Mouse (Mus musculus) stomach, embryonic 15.5 days (tissue): ENCODE measurements around the gene Smim8. TPM values are rescaled to one million over a fixed set of nuclear protein-coding genes. Genes with fewer than 3 reads are reported as not detected.
"Not testable (repeated sequence)": the region's sequence is repeated elsewhere in the genome, so short reads cannot be mapped to it uniquely, and the experiment has no call there.

Source experiments
- ATAC-seq: fragments of 200-750 bp; cut with Nextera tagmentation; 2 replicates; pipeline ENCODE4 v1.8.0; 2017; ENCODE audit warnings: low read depth, moderate number of reproducible peaks, moderate TSS enrichment; ENCODE audit not compliant: insufficient read depth, low FRiP score
- H3K27ac ChIP-seq: fragments of 300-500 bp; sonication (generic); 2 replicates; pipeline ENCODE4 v1.5.1; 2015; ENCODE audit warnings: mild to moderate bottlenecking, inconsistent platforms
- H3K27me3 ChIP-seq: fragments of 300-500 bp; sonication (generic); replicated peaks from 2 replicates; pipeline ENCODE4 v1.6.1; 2015; ENCODE audit warnings: inconsistent platforms
- H3K36me3 ChIP-seq: fragments of 300-500 bp; sonication (generic); 2 replicates; pipeline ENCODE4 v1.6.1; 2015; ENCODE audit warnings: inconsistent platforms
- H3K4me1 ChIP-seq: fragments of 300-500 bp; sonication (generic); 2 replicates; pipeline ENCODE4 v1.6.1; 2015; ENCODE audit warnings: inconsistent platforms
- H3K4me2 ChIP-seq: fragments of 300-500 bp; sonication (generic); 2 replicates; pipeline ENCODE4 v1.6.1; 2015; ENCODE audit warnings: mild to moderate bottlenecking, inconsistent platforms
- H3K4me3 ChIP-seq: fragments of 300-500 bp; sonication (generic); replicated peaks from 2 replicates; pipeline ENCODE4 v1.5.1; 2015; ENCODE audit warnings: inconsistent platforms
- H3K9ac ChIP-seq: fragments of 300-500 bp; sonication (generic); 2 replicates; pipeline ENCODE4 v1.6.1; 2015; ENCODE audit warnings: inconsistent platforms
- H3K9me3 ChIP-seq: fragments of 300-500 bp; sonication (generic); 2 replicates; pipeline ENCODE4 v1.6.1; 2016; ENCODE audit warnings: inconsistent platforms
- WGBS: fragments of 180-500 bp; shearing (Covaris S2); methylation state at CpG from one replicate; pipeline ENCODE4 v1.1.7; 2015; 5-methylcytosine and 5-hydroxymethylcytosine counted together
- polyA plus RNA-seq: library from polyadenylated mRNA; unstranded; fragments of >200 nt; fragmentation: Nextera tagmentation; extraction: Ambion mirVana; gene quantifications from 2 replicates; pipeline ENCODE4 v1.2.1, GENCODE M21; 2015

The Smim8 gene
- polyA plus RNA-seq, 1 experiment from 2014 or later = 41.1 TPM

DNA sequence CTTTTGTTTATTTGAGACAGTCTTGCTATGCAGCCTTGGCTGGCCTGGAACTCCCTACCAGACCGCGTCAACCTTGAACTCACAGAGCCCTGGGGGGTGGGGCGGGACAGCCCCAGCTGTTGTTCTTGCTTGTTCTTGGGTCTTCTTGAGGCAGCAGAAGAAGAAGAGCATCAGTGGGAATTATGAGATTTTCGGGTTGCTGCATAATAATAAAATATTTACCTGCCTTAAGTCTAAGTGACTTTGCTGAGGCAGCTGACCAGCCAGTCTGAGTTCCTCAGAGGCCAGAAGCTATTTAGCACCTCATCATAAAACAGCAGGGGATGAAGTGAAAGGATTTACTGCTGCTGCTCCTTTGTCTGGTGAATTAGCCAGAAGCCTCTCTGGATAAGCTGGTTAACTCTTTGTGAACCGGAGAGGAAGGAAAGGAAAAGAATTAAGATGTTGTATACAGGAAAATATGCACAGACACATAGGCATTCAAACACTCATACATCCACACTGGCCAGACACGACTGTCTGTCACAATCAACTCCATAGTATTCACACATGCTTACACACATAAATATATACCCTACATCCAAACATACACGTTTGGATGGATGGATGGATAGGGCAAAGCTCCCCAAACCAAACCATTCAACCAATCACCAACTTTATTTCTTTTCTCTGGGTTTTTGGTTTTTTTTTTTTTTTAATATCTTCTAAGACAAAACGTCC is 6.4 kb downstream of the Smim8 start:
- Histone ChIP-seq H3K27me3 (no peaks in the 10 kb centered on the region), H3K27ac (no peak overlapping the region), H3K4me3 (no peak overlapping the region), H3K4me1 (0 out of 2 replicates have a peak, but pooled peaks cover 2% of the 10 kb centered on the region), H3K9me3 (no peaks in the 10 kb centered on the region), H3K9ac (no peak overlapping the region), H3K4me2 (no peak overlapping the region), H3K36me3 (0 out of 2 replicates have a peak, but pooled peaks cover 3% of the 10 kb centered on the region)
- ATAC-seq = no peak
- WGBS = 25% methylated on average over 8 of the region's 8 CpGs

DNA sequence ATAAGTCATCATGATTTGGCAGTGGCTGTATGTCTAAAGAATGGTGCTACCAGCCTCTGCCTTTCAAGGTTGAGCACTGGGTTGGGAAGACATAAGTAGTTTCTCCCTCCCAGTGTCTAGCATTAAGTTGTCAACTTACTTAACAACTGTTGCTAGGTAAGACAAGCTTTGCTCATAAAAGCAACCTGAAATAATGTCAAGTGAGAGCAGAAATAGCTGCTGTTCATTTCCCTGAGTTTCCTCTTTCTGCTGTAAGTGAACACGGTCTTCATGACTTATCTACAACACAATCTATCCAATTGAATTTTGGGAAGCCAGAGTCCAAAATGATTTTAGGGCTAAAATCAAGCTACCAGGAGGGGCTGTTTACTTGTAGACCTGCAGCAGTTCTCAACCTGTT is 22.1 kb downstream of the Smim8 start, which contains the start of gene Gm136:
Gene Gm136 (minus strand): TSS at position 101 of the 400 bp plus-strand sequence.
- no peak within 1 kb of the TSS for H3K4me3 ChIP-seq
- H3K4me1 ChIP-seq = no peaks in the 10 kb centered on the region
- ATAC-seq = no peak
- 79% methylated on average over 1 of the region's 1 CpGs for WGBS
- no peaks in the 10 kb centered on the region for H3K27me3 ChIP-seq
- H3K36me3 ChIP-seq = no peaks in the 10 kb centered on the region
- no peak within 1 kb of the TSS for H3K27ac ChIP-seq
- no peaks in the 10 kb centered on the region for H3K9me3 ChIP-seq
- H3K4me2 ChIP-seq = no peak within 1 kb of the TSS
- H3K9ac ChIP-seq = no peak within 1 kb of the TSS

DNA sequence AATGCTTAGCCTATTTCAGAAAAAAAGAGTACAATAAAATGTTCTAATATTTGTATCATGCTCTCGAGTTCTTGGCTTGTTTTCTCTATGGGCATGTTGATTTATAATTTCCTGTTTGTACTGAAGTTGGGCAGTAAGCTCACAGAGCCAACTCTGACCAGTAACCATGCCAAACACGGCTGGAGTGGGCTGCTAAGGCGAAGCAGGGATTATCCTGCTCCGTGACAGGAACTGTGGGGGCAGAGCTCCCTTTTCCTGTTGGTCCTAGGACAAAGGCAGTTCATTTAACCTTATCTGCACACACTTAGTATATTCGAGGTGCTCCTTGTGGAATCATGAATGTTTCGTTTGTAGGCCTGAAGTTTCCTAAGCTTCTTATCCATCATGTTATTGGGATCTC is 29.0 kb downstream of the Smim8 start:
- no peak overlapping the region for H3K27ac ChIP-seq
- no peak overlapping the region for H3K4me3 ChIP-seq
- H3K4me1 ChIP-seq = no peaks in the 10 kb centered on the region
- no peaks in the 10 kb centered on the region for H3K36me3 ChIP-seq
- H3K4me2 ChIP-seq = no peak overlapping the region
- H3K9ac ChIP-seq = no peak overlapping the region
- 43% methylated on average over 6 of the region's 6 CpGs for WGBS
- H3K27me3 ChIP-seq = no peaks in the 10 kb centered on the region
- no peak for ATAC-seq
- H3K9me3 ChIP-seq = no peaks in the 10 kb centered on the region

DNA sequence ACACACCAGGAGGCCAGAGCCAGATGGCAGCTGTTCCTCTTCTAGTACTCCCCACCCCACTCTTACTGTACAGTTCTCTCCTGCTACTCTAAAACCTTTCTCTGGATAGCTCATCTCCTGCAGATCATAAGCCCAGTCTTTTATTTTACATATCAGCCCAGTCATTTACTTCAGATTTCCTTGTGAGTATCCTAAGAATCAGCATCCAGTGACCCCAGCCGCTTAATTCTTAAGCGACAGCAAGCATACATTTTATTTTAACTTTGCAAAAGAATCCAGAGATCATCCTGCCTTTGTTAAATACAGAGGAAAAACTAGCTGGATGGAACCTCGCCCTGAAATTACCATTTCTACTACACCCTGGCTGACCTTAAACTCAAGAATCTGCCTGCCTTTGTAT is 43.8 kb downstream of the Smim8 start:
- no peak overlapping the region for H3K4me2 ChIP-seq
- ATAC-seq = no peak
- no peak overlapping the region for H3K27ac ChIP-seq
- no peaks in the 10 kb centered on the region for H3K4me1 ChIP-seq
- H3K27me3 ChIP-seq = no peaks in the 10 kb centered on the region
- H3K36me3 ChIP-seq = no peaks in the 10 kb centered on the region
- no peak overlapping the region for H3K9ac ChIP-seq
- WGBS = 71% methylated on average over 3 of the region's 3 CpGs
- no peak overlapping the region for H3K4me3 ChIP-seq
- H3K9me3 ChIP-seq = no peaks in the 10 kb centered on the region

DNA sequence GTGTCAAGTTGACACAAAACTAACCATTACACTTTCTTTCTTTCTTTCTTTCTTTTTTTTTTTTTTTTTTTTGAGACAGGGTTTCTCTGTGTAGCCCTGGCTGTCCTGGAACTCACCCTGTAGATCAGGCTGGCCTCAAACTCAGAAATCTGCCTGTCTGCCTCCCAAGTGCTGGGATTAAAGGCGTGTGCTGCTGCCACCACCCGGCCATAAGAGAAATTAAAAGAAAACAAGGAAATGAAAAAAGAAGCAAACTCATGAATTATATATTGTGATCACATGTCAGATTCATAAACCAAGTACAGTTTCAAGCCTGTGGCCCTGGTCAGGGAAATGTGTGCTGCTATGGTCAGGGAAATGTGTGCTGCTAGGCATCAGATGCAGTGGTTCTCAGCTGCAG is 44.8 kb downstream of the Smim8 start:
- H3K4me3 ChIP-seq, H3K4me1 ChIP-seq, H3K9me3 ChIP-seq, H3K9ac ChIP-seq, H3K4me2 ChIP-seq, ATAC-seq, H3K27ac ChIP-seq, H3K36me3 ChIP-seq, H3K27me3 ChIP-seq: not testable (repeated sequence)
- WGBS = 24% methylated on average over 2 of the region's 2 CpGs

GRCm38 (mm10) chr4:34729851-34730341 is 48.3 kb downstream of the Smim8 start, which contains the start of gene Cfap206:
TSS of gene Cfap206 (minus strand) at chr4:34730206.
- peak within 1 kb of the TSS; percentile 48 for H3K4me3 ChIP-seq
- H3K27me3 ChIP-seq = no peaks in the 10 kb centered on the region
- no peaks in the 10 kb centered on the region for H3K4me1 ChIP-seq
- H3K9me3 ChIP-seq = no peaks in the 10 kb centered on the region
- no peak within 1 kb of the TSS for H3K9ac ChIP-seq
- H3K27ac ChIP-seq = no peak within 1 kb of the TSS
- no peaks in the 10 kb centered on the region for H3K36me3 ChIP-seq
- peak within 1 kb of the TSS; percentile 94 for H3K4me2 ChIP-seq
- ATAC-seq = peak; percentile 94
- under 1% methylated on average over 38 of the region's 38 CpGs for WGBS

GRCm38 (mm10) chr4:34725710-34726109 is 52.5 kb downstream of the Smim8 start:
- not testable (repeated sequence) for H3K36me3 ChIP-seq, H3K4me1 ChIP-seq, ATAC-seq, H3K4me2 ChIP-seq, H3K9me3 ChIP-seq, H3K9ac ChIP-seq, H3K4me3 ChIP-seq, H3K27me3 ChIP-seq, H3K27ac ChIP-seq
- 79% methylated on average over 3 of the region's 3 CpGs for WGBS

DNA sequence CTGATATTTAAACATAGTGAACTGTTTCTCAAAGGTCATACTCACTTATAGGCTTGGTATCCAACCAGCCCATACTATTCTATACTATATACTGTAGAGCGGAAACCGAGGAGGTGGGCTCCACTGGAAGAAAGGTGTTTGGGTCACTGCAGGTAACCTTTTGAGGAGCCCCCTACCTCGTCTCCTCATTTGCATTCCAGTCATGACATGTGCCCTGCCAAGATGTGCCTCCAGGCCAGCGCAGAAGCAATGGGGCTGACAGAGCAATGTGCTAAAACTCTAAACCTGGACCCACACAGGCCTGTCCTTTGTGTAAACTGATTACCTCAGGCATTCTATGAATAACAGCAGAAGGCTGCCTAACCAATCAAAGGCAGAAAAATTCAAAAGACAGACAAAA is 53.9 kb downstream of the Smim8 start:
- no peaks in the 10 kb centered on the region for H3K27me3 ChIP-seq
- no peaks in the 10 kb centered on the region for H3K9me3 ChIP-seq
- no peak overlapping the region for H3K9ac ChIP-seq
- no peak overlapping the region for H3K4me3 ChIP-seq
- WGBS = 66% methylated on average over 4 of the region's 4 CpGs
- no peak overlapping the region for H3K27ac ChIP-seq
- H3K4me2 ChIP-seq = no peak overlapping the region
- ATAC-seq = no peak
- no peaks in the 10 kb centered on the region for H3K4me1 ChIP-seq
- H3K36me3 ChIP-seq = no peaks in the 10 kb centered on the region

- no peaks in the 10 kb centered on the region for H3K27me3 ChIP-seq
- H3K27ac ChIP-seq = no peak overlapping the region
- H3K4me2 ChIP-seq = no peak overlapping the region
- H3K9me3 ChIP-seq = no peaks in the 10 kb centered on the region
- no peaks in the 10 kb centered on the region for H3K36me3 ChIP-seq
- no peak overlapping the region for H3K9ac ChIP-seq
- no peak for ATAC-seq
- no peaks in the 10 kb centered on the region for H3K4me1 ChIP-seq
- WGBS = 59% methylated on average over 4 of the region's 4 CpGs
- no peak overlapping the region for H3K4me3 ChIP-seq
These were observed 55.0 kb downstream of the Smim8 start for GRCm38 (mm10) chr4:34723186-34723585.

- H3K4me1 ChIP-seq = no peaks in the 10 kb centered on the region
- no peaks in the 10 kb centered on the region for H3K36me3 ChIP-seq
- no peak overlapping the region for H3K27ac ChIP-seq
- WGBS = 86% methylated on average over 7 of the region's 7 CpGs
- no peak overlapping the region for H3K4me3 ChIP-seq
- H3K27me3 ChIP-seq = no peaks in the 10 kb centered on the region
- no peaks in the 10 kb centered on the region for H3K9me3 ChIP-seq
- ATAC-seq = no peak
- H3K4me2 ChIP-seq = no peak overlapping the region
- no peak overlapping the region for H3K9ac ChIP-seq
These were observed 57.9 kb downstream of the Smim8 start for GRCm38 (mm10) chr4:34720127-34720895.

GRCm38 (mm10) chr4:34719421-34719820 is 58.8 kb downstream of the Smim8 start:
- ATAC-seq = no peak
- no peak overlapping the region for H3K27ac ChIP-seq
- no peaks in the 10 kb centered on the region for H3K36me3 ChIP-seq
- no peak overlapping the region for H3K4me2 ChIP-seq
- no peaks in the 10 kb centered on the region for H3K27me3 ChIP-seq
- WGBS = 96% methylated on average over 12 of the region's 12 CpGs
- H3K4me1 ChIP-seq = no peaks in the 10 kb centered on the region
- no peak overlapping the region for H3K4me3 ChIP-seq
- H3K9ac ChIP-seq = no peak overlapping the region
- H3K9me3 ChIP-seq = no peaks in the 10 kb centered on the region
